Mouse (Mus musculus) layer of hippocampus, adult 8-10 months (tissue): Measurements from ENCODE around the gene Olfm2. TPM values are rescaled to one million over a fixed set of nuclear protein-coding genes. Genes with fewer than 3 reads are reported as not detected.
"Not testable (repeated sequence)": the region's sequence is repeated elsewhere in the genome, so short reads cannot be mapped to it uniquely, and the experiment has no call there.

Experiments
- DNase-seq, 2 experiments: peaks; one replicate each; pipeline ENCODE4 v3.0.0; 2022; ENCODE audit warnings: low spot score in 2 of 2
- total RNA-seq, 4 experiments: library from RNA; stranded (reverse); gene quantifications; 2 replicates each; pipeline ENCODE4 v1.2.4; 2022

Olfm2 gene
- total RNA-seq, 4 experiments from 2014 or later: 45.9 to 52.3 (median 47.0) TPM

DNA sequence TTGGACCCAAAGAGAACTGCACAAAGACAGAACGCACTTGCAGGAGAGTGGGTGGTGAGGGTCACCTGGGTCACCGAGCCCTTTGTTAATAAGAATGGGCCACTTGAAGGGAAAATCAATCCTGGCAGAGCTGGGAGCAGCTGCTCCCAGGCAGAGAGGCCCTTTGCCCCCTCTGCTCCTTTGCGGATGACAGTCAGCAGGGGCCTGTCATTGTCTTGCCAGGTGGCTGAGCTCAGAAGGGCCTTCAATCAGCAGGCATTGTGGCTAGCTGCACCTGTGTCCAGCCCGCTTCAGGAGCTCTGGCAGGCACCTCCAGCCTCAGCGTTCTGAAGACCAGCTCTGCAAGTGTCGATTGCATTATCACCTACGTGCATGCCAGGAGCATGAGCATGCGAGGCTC lies 48.7 kb downstream of the Olfm2 start:
- no peak for DNase-seq

DNA sequence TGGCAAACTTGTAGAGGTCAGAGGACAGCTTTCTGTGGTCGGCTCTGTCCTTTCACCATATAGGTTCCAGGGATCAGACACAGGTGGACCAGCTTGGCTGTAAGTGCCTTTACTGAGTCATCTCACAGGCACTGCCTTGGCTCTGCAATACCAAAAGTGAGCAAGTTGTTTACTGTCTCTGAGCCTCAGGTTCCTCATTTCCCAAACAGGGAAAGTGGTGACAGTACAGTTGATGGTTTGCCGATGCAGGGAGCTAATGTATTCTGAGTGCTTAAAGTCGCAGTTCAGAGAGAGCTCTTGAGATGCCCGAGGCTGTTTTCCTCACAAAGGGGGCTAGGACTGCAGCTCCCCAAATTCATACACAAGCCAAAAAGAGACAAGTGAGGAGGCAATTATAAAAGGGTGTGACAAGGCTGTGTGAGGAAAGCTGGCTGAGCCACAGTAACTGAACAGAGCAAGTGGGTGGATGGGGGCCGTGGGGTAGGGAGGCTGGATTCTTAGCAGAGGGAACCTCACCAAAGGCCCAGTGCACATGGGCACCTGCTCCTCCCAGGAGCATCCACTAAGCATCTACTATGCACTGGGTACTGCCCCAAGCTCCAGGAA lies 49.9 kb downstream of the Olfm2 start:
- no peak for DNase-seq

DNA sequence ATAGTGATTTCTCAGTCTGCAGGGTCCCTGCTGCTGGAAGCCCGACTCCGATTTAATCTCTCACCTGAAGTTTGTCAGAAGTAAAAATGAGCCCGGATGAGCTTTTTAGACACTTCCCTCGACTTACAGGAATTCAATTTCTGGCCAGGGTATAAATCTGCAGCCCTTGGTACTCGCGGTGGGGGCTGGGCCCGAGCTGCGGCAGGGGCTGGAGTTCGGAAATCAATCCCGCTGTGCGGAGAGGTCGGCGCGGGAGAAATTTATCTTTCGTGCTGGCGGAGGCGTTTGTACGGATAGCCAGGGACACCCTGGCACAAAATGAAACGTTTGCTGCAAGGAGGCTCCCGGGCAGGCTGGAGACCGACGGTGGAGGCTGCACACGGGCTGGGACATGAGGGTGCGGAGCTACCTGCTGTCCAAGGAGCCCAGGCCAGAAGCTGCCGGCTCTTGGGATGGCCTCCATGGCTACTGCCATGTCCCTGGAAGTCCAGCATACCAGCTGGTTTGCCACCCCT lies 51.4 kb downstream of the Olfm2 start:
- no peak for DNase-seq

DNA sequence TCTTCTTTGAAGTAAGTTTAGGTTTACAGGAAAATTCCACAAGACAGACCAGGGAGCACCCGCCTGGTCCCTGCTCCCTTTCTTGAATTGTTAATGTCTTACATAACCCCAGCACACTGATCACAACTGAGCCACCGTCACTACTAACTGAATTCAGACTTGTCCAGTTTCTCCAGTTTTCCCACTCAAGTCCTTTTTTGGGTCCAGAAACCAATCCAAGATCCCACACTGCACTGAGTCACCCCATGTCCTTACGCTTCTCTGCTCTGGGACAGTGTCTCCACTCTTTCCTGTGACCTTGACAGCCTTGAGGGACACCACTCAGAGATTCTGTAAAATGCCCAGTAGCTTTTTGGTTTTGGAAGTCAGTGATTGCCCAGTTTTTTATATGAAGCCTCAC lies 53.3 kb downstream of the Olfm2 start:
- DNase-seq: no peak

DNA sequence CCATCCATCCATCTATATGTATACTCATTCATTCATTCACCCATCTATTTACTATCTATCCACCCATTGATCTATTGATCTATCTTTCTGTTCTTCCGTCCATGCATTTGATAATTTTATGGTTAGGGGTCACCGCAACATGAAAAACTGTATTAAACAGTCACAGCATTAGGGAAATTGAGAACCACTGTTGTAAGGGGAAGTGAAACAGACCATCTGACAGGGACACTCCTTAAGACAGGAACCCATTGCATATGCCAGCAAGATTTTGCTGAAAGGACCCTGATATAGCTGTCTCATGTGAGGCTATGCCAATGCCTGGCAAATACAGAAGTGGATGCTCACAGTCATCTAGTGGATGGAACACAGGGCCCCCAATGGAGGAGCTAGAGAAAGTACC lies 55.7 kb downstream of the Olfm2 start:
- DNase-seq: not testable (repeated sequence)

DNA sequence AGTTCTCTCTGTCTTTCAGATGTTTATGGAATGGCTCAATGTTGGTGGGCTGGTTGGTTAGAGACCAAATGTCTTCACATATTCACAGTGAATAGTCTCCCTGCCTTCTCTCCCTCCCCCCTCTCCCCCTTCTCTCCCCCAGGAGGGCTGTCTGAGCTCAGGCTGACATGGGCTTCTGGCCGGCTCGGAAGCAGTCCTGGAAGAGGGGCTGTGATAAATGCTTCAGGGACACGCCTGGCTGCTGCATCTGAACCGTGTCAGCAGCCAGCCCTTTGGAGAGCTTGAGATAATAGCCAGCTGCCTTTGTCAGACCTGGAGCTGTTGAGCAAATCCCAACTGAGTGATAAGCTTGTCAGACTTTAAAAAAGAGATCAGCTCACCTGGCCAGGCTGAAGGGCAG lies 56.2 kb downstream of the Olfm2 start:
- no peak for DNase-seq

DNA sequence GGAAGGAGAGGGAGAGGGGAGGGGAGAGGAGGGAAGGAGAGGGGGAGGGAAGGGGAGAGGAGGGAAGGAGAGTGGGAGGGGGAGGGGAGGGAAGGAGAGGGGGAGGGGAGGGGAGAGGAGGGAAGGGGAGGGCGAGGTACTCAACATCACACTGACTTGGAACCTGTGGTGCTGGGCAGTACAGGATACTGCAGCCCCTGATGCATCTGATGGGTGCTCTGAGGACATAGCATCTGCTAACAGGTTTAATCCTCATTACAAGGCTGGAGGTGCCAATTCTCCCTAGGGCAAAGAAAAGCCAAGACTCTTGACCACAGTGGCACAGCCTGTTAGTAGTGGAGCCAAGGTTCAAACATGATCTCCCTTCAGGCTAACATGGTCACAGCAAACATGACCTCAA lies 56.7 kb downstream of the Olfm2 start:
- no peak for DNase-seq

DNA sequence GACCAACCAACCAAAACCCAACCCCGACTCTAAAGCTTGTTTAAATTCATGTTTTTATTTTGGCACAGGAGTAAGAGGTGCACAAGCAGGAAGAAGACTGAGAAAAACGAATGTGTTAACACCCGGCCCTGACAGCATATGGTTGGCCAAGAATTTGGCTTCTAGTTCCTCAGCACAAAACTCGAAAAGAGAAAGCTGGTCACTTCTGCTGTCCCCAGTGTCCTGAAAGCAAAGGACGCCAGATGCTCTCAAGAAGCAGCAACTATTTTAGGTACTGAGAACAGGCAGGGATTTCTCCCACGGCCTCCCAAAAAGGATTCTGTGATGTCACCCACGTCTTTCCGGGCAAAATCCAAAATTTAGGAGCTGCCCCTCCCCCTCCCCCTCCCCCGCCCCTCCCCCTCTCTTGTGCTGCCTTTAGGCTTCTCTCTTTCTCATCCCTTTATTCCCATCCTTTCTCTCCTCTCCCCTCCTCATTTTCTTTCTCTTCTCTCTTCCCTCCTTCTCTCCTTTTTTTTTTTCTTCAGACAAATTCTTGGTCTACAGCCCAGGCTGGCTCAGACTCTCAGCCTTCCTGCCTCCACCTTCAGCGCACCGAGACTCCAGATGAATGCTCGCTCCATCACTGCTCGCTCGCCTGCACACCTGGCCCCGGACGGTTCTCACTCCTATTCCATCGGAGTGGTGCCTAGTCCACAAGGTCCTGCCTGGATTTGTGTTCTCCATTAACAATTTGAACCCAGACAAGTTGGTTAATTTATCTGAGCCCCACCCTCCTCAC lies 60.9 kb downstream of the Olfm2 start:
- DNase-seq: peak; percentile 42 to 43

DNA sequence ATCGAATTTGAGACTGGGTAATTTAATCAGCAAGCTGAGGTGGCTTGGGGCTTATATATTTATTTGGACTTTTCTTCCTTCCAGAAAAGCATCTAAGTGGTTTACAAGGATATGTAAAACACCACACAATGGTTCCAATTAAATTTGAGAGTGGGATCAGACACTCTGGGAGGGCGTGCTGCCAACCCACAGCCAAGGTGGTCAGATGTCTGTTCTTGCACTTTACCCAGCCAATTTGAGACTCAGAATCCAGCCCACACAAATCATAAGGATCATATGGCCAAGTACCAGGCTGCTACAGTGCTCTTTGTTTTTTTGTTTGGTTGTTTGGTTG lies 63.8 kb downstream of the Olfm2 start:
- DNase-seq: no peak

DNA sequence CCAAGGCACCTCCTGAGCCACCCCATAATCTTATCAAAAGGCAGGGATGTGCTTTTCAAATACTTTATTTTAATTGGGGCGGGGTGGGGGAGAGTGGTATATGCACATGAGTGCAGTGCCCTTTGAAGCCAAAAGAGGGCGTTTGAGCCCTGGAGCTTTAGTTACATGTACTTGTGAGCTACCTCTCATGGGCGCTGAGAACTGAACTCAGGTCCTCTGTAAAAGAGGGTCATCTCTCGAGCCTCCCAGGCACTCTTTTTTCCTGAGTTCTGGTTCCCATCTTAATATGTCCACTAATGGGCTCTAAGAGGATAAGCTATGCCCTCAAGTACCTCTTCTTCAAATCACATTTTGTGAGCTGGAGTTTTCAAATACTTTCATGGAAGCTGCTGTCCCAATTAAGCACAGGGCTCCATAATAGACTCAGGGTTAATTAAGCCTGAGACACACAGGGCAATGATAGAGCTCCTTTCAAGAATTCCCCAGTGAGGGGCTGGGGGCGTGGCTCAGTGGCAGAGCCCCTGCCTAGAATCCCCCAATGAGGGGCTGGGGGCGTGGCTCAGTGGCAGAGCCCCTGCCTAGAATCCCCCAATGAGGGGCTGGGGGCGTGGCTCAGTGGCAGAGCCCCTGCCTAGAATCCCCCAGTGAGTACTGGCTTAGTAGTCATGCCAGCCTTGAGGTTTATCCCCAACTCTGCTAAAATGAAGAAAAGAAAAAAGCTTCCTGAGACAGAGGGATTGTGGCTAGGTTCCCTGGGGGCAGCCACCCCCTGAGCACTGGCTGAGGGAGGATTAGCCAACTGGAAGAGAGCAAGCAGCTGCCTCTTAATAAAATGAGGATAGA lies 64.4 kb downstream of the Olfm2 start:
- DNase-seq: no peak

DNA sequence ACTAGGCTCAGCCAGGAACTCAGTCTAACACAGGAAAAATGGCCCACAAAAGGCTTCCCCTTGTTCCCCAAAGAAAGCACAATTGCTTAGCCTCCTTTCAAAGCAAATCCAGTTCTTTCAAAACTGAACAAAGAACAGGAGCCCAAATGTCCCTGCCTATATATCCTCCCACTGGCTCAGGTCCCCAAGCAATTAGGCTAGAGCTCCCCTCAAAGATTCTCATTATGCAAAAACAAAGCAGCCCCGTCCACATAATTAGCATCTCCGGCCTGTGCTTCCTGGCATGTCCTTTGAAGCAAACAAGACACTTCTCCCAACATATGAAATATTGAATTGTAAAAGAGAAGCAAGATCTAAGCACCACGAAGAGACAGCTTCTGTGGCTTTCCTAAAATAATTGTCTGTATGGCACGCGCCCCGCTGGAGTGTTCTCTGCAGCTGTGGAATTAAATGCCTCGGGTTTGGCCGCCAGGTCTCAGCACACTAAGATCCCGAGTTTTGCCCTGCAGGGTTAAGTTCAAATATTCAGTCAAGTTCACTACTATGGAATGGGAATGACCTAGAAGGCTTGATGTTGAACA lies 65.7 kb downstream of the Olfm2 start:
- DNase-seq: no peak

DNA sequence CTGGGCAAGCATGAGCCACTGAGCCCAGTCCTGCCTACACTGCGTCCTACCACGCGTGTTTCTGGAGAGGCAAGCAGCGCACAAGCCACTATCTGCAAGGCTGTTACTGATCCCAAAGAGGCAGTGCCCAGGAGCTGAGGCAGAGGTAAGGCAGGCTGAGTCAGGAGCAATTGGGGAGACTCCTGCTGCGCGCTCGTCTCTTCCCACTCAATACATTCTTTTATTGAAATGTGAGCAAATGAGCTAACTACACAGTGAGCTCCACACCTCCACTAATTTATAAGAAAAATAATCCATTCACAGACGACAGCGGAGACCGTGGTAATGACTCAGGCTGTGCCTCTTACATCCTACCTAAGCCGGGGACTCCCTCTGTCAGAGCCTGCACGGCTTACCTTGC lies 68.3 kb downstream of the Olfm2 start:
- no peak for DNase-seq

DNA sequence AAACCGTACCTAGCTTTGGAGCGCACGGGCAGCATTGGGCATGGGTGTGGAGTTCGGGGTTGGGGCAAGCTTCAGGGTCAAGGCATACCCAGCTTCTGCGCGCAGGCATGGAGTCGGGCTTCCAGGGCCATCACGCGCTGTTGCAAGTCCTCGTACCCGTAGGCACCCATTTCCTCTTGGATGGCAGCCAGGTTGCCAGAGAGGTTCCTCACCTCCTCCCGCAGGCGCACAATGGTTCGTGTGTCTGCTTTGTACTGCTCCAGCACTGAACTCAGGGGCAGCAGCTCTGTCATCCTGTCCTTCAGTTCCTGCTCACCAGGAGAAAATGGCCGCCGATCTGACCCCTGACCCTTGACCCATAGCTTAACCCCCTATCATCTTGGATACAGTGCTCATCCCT lies 74.1 kb downstream of the Olfm2 start:
- no peak for DNase-seq

DNA sequence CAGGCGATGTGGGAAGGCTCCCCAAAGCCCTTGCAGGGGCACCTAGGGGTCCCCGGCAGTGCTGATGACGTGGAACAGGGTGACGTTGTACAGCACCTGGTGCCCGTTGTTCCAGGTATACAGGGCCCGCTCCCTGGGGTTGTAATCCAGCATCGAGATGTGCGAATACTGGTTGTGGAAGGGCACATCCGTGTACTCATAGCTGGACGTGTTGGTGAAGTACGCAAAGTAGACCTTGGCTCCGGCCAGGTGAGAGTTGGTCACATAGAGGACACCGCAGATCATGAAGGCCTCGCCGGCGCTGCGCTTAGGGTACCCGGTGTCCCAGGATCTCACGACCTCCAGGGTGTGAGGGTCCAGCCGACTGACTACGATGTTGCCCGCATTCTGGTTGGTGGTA lies 78.1 kb downstream of the Olfm2 start:
- no peak for DNase-seq

DNA sequence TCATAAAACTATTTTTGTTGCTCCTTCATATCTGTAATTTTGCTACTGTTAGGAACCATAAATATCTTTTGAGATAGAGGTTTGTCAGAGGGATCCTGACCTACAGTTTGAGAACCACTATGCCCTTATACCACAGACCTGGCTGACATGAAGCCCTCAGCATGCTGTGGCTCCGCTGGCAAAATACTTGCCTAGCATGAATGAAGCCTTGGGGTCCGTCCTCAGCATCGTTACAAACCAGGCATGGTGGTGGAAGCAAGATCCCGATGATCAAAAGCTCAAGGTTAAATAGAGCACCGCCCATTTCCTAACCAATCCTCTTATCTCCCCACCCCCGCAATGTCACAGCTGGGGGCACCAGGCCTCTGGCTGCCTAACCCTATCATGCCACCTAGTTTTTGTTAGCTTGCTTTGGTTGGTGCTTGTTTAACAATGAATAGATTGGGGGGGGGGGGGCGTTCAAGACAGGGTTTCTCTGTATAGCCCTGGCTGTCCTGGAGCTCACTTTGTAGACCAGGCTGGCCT lies 79.6 kb downstream of the Olfm2 start:
- no peak for DNase-seq

DNA sequence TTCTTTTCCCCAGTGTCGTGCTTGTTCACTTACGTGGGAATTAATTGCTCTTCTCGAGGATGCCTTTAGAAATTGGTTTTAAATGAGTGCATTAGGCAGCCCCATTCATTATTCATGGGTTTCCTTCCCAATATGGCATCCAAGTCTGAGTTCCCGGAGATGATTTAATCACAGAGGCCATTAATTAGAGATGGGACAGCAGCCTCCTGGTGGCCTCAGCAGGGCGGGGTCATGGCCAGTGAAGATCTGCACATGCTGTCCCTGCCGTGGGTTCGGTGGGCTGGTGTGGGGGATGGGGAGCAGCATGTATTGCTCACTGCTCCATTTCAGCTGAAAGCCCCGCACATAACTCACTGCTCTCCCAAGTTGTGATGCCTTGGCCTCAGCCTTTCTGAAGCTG lies 80.2 kb downstream of the Olfm2 start:
- DNase-seq: no peak

DNA sequence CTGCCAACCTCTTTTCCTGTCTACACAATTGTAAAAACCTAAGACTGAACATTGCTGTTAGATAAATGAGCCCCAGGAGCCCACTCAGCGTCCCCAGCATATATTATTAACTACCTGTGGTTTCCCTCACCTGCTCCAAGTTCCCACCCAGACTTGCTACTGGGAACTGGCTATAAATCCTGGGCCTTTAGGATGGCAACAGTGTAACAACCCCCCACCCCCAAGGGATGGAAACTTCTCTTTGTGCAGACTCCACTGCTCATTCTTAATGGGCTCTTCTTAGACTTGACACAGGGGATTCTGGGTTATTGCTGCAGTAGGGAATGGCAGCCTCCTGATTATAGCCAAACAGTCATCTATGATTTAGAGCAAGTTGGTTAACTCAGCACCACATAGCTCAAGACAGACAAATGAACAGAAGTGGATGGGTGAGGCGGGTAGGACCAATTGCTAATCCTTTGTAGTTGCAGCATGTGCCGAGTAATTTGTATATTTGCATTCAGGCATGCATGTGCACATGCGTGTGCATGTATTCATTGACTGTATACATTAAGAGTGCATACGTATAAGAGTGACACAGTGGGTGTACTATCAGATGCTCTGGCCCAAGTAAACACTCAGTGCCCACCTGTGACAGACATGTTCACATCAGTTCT lies 81.0 kb downstream of the Olfm2 start:
- no peak for DNase-seq

DNA sequence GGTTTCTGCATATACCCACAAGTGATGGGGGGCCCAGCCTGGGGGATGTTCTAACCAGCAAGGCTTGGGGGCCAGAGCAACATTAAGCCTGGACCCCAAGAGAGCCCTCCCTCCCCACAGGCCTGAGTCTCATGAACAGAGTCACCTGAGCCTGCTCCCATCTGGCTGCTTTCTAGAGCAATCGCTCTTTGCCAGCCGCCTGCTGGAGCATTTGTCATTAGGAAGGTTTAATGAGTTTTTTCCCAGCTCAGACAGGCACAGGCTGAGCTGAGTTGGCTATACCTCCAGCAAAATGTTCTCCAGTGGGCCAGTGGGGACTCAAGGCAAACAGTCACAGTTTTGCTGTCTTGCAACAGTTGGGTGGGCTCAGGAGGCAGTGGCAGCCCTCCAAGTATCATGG lies 81.8 kb downstream of the Olfm2 start:
- peak; percentile 66 to 74 for DNase-seq

DNA sequence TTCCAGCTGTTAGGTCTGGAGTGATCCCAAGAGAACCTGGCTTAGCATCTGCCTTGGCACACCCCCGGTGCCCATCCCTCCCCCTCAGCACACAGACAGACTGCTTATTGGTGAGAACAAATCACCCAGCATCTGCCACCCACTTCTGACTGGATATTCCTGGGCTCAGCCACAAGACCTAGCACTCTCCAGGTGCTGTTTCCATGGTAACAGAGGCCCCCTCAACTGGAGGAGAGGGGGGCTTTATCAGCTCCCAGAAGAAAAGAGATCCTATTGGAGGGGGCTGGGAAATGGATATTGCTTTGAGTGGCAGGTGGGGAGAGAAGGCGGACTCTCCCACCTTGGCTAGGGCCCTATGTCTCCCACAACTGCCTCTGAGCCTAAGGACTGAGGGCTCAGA lies 82.2 kb downstream of the Olfm2 start:
- DNase-seq: peak; percentile 72 to 75

DNA sequence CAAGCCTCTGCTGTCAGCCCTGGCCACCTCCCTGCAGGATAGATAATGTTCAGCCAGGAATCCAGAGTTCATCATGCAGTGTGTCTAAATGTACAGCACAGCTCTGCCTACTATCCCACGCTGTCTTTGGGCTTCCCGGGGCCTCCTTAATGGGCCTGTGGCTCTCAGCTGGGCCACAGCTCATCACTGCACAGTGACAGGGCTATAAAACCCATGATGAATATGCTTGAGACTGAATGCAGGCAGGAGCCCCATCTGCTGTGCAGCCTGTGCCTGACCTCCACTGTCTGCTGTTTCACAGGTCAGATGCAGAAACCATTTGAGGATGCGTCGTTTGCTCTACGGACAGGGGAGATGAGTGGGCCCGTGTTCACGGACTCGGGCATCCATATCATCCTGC lies 83.3 kb downstream of the Olfm2 start:
- no peak for DNase-seq

DNA sequence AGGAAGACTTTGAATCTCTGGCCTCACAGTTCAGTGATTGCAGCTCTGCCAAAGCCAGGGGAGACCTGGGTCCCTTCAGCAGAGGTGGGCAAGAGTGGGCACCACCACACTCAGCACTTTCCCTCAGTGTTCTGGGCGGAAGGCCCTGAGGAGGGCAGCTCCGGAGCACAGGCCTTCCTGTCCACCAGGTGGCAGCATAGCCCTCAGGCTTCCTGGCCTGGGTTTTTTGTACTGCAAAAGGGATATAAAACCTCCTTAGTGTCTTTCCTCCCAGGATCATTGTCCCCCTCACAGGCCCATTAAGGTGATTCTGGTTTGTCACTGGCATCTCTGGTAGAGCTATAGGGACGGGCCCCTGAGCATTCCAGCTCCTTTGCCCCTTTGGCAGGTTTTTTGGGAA lies 83.8 kb downstream of the Olfm2 start:
- peak; percentile 57 to 79 for DNase-seq
